Mouse (Mus musculus) spleen, adult 2 months (tissue): ENCODE measurements around the gene Ift81.

ENCODE experiments used
- CTCF ChIP-seq: fragments of 200-500 bp; IDR thresholded peaks from 2 replicates; pipeline ENCODE4 v1.5.1; 2011; ENCODE audit warnings: mild to moderate bottlenecking, inconsistent platforms; ENCODE audit not compliant: insufficient read depth, insufficient read length, insufficient replicate concordance; ENCODE audit errors: extremely low read depth
- POLR2A ChIP-seq: fragments of 200-500 bp; IDR thresholded peaks from 2 replicates; pipeline ENCODE4 v1.6.1; 2011; ENCODE audit warnings: low read depth, low read length, inconsistent platforms

- TF ChIP-seq POLR2A (no peak), CTCF (no peak)
Measured at GRCm38 (mm10) chr5:122537654-122538053, 76.7 kb downstream of the Ift81 start.
